Mouse (Mus musculus) megakaryocyte, embryonic 14.5 days (primary cell): ENCODE results near the gene Gm43517.

ENCODE experiments used
- FLI1 ChIP-seq: IDR thresholded peaks from 2 replicates; pipeline ENCODE4 v1.6.1; 2012; ENCODE audit warnings: low read length, inconsistent platforms, mixed read lengths
- GATA1 ChIP-seq: IDR thresholded peaks from 3 replicates; pipeline ENCODE4 v1.6.1; 2012; ENCODE audit warnings: mixed read lengths, low read length, inconsistent platforms, borderline replicate concordance

GRCm38 (mm10) chr12:49395969-49396368 is 11.0 kb downstream of the Gm43517 start:
- TF ChIP-seq GATA1 (no peak), FLI1 (no peak)
